In genomic region chr8:124546371-124546770, GRCm38 (mm10) we compare ENCODE assay signal across 15 mouse cellular contexts. TPM values are rescaled to one million over a fixed set of nuclear protein-coding genes. Genes with fewer than 3 reads are reported as not detected.
"Had no signal": no experiment of that assay in that cellular context is flagged by ENCODE, and none has a peak within 500 bp of the region (broad histone marks: within the 10 kb centered on the region; RNA-seq: fewer than 3 reads in every experiment).

No protein-coding gene starts in this region.

- DNase-seq: kidney, adult 18-20 months; kidney, postnatal 10 days; kidney, postnatal 4 days; liver; liver, embryonic 13.5 days; liver, postnatal 0 days; right cerebral cortex, postnatal 14 days; thymus, postnatal 36 days had no signal

- H3K27ac ChIP-seq: intestine, embryonic 15.5 days; liver, embryonic 13.5 days; midbrain, embryonic 13.5 days had no signal

- H3K4me3 ChIP-seq: intestine, embryonic 15.5 days; layer of hippocampus, adult 2 months; liver, embryonic 13.5 days; midbrain, embryonic 13.5 days had no signal

RNA-seq across cellular contexts. Expression of gene Agt, which starts 23.1 kb away (rescaled TPM):
- total RNA-seq: megakaryocyte progenitor cell, adult 5-6 weeks had no signal
- polyA plus RNA-seq: limb, embryonic 11.5 days; midbrain, embryonic 13.5 days had no signal

RNA-seq across cellular contexts. Expression of gene Capn9, which starts 29.5 kb away (rescaled TPM):
- total RNA-seq: left cerebral cortex, postnatal 14 days; megakaryocyte progenitor cell, adult 5-6 weeks had no signal
- polyA plus RNA-seq: limb, embryonic 11.5 days; liver, postnatal 0 days; neural tube, embryonic 11.5 days had no signal
